Mouse (Mus musculus) left cerebral cortex, adult 18-20 months (tissue): ENCODE measurements around the gene Gck. TPM values are rescaled to one million over a fixed set of nuclear protein-coding genes. Genes with fewer than 3 reads are reported as not detected.

Experiments used
- DNase-seq, 2 experiments: peaks; one replicate each; pipeline ENCODE4 v3.0.0; 2021 to 2022; ENCODE audit warnings: low spot score in 2 of 2, mixed read lengths in 1 of 2
- long read RNA-seq, 2 experiments: library from polyadenylated mRNA; stranded (forward); transcript quantifications; one replicate each; pipeline ENCODE4 v2.0.0; 2021
- total RNA-seq, 2 experiments: library from RNA; stranded (reverse); gene quantifications; 2 replicates each; pipeline ENCODE4 v1.2.3; 2021

Gck gene
- total RNA-seq: 1 to 10 TPM in 1 of 2 experiments, under 1 TPM in 1; 0.44 to 1.2 TPM
- long read RNA-seq, experiment 1, partial matches to known transcripts: 0 of 1 reads
- long read RNA-seq, experiment 1, other reads (novel, unspliced or antisense): 1 of 1 reads
- long read RNA-seq, experiment 2, partial matches to known transcripts: 0 of 2 reads
- long read RNA-seq, experiment 2, other reads (novel, unspliced or antisense): 0 of 2 reads

GRCm38 (mm10) chr11:5949586-5950352, at the start of gene Gck:
Gck (minus strand) TSS chr11:5950081.
- no peak for DNase-seq

- no peak for DNase-seq
These were observed 48.6 kb upstream of the Gck start for GRCm38 (mm10) chr11:5998472-5998871.

- peak; percentile 78 to 84 for DNase-seq
These were observed 46.1 kb upstream of the Gck start for GRCm38 (mm10) chr11:5995989-5996388.

- no peak for DNase-seq
These were observed 45.0 kb upstream of the Gck start for GRCm38 (mm10) chr11:5994880-5995279.

- DNase-seq: no peak
These were observed 44.3 kb upstream of the Gck start for GRCm38 (mm10) chr11:5994212-5994611.

- no peak for DNase-seq
These were observed 41.0 kb upstream of the Gck start for GRCm38 (mm10) chr11:5990910-5991309.

- no peak for DNase-seq
These were observed 40.2 kb upstream of the Gck start for GRCm38 (mm10) chr11:5989954-5990593.

- no peak for DNase-seq
These were observed 38.2 kb upstream of the Gck start for GRCm38 (mm10) chr11:5988126-5988525.

- DNase-seq: no peak
These were observed 33.7 kb upstream of the Gck start for GRCm38 (mm10) chr11:5983629-5984028.

- no peak for DNase-seq
These were observed 31.4 kb upstream of the Gck start for GRCm38 (mm10) chr11:5981323-5981722.

- no peak for DNase-seq
These were observed 30.7 kb upstream of the Gck start for GRCm38 (mm10) chr11:5980561-5980960.

- DNase-seq: no peak
These were observed 30.2 kb upstream of the Gck start for GRCm38 (mm10) chr11:5980108-5980507.

- DNase-seq: no peak
These were observed 29.2 kb upstream of the Gck start for GRCm38 (mm10) chr11:5979088-5979487.

GRCm38 (mm10) chr11:5976106-5976505, 26.2 kb upstream of the Gck start:
- DNase-seq: no peak

GRCm38 (mm10) chr11:5975068-5975467, 25.2 kb upstream of the Gck start:
- no peak for DNase-seq

GRCm38 (mm10) chr11:5974053-5974452, 24.2 kb upstream of the Gck start:
- no peak for DNase-seq

- DNase-seq: no peak
These were observed 23.3 kb upstream of the Gck start for GRCm38 (mm10) chr11:5973151-5973550.

- no peak for DNase-seq
These were observed 21.3 kb upstream of the Gck start for GRCm38 (mm10) chr11:5971202-5971601.

- DNase-seq: no peak
These were observed 18.3 kb upstream of the Gck start for GRCm38 (mm10) chr11:5968223-5968622.

- no peak for DNase-seq
These were observed 16.9 kb upstream of the Gck start for GRCm38 (mm10) chr11:5966751-5967150.

- DNase-seq: no peak
These were observed 16.0 kb upstream of the Gck start for GRCm38 (mm10) chr11:5965865-5966264.

GRCm38 (mm10) chr11:5960051-5960450, 10.2 kb upstream of the Gck start:
- no peak for DNase-seq
